Mouse (Mus musculus) urinary bladder, postnatal 14 days (tissue): ENCODE data around the gene Trex2.
A peak's percentile ranks its signal among the peaks of the same experiment; 100 is the strongest.

Experiments used
- DNase-seq: peaks from one replicate; pipeline ENCODE4 v3.0.0; 2021; ENCODE audit warnings: low spot score

Gene Trex2

GRCm38 (mm10) chrX:73435252-73435651, at the start of gene Trex2:
Gene Trex2, minus strand, starts transcription at chrX:73435344.
- peak; percentile 46 for DNase-seq

GRCm38 (mm10) chrX:73484870-73485269, 49.7 kb upstream of the Trex2 start:
- DNase-seq, result no peak

GRCm38 (mm10) chrX:73484076-73484475, 48.9 kb upstream of the Trex2 start:
- no peak for DNase-seq

- peak; percentile 34 for DNase-seq
Observed at GRCm38 (mm10) chrX:73483484-73483810, 48.3 kb upstream of the Trex2 start, which contains the start of gene Bgn. Gene Bgn, plus strand, starts transcription at chrX:73483602.

GRCm38 (mm10) chrX:73482643-73483483, 47.7 kb upstream of the Trex2 start:
- no peak for DNase-seq

GRCm38 (mm10) chrX:73480334-73480733, 45.2 kb upstream of the Trex2 start:
- DNase-seq, result no peak

GRCm38 (mm10) chrX:73479656-73480055, 44.5 kb upstream of the Trex2 start:
- no peak for DNase-seq

- no peak for DNase-seq
Observed at GRCm38 (mm10) chrX:73477500-73477899, 42.4 kb upstream of the Trex2 start.

- peak; percentile 43 for DNase-seq
Observed at GRCm38 (mm10) chrX:73476621-73477020, 41.5 kb upstream of the Trex2 start.

GRCm38 (mm10) chrX:73475658-73476256, 40.6 kb upstream of the Trex2 start:
- DNase-seq, result no peak

- no peak for DNase-seq
Observed at GRCm38 (mm10) chrX:73474340-73475165, 39.4 kb upstream of the Trex2 start.

GRCm38 (mm10) chrX:73471764-73472163, 36.6 kb upstream of the Trex2 start:
- DNase-seq, result no peak

- no peak for DNase-seq
Observed at GRCm38 (mm10) chrX:73468752-73469151, 33.6 kb upstream of the Trex2 start.

- no peak for DNase-seq
Observed at GRCm38 (mm10) chrX:73468330-73468729, 33.2 kb upstream of the Trex2 start.

GRCm38 (mm10) chrX:73467446-73468241, 32.5 kb upstream of the Trex2 start:
- peak; percentile 38 for DNase-seq

GRCm38 (mm10) chrX:73465483-73466186, 30.5 kb upstream of the Trex2 start:
- DNase-seq, result peak; percentile 59

GRCm38 (mm10) chrX:73460792-73461191, 25.6 kb upstream of the Trex2 start:
- DNase-seq, result no peak

- peak; percentile 90 for DNase-seq
Observed at GRCm38 (mm10) chrX:73458877-73459392, 23.8 kb upstream of the Trex2 start, which contains the start of gene Haus7. Gene Haus7, minus strand, starts transcription at chrX:73459044.

- peak; percentile 60 for DNase-seq
Observed at GRCm38 (mm10) chrX:73451949-73452348, 16.8 kb upstream of the Trex2 start.

- DNase-seq, result no peak
Observed at GRCm38 (mm10) chrX:73441428-73441827, 6.3 kb upstream of the Trex2 start.

- peak; percentile 37 for DNase-seq
Observed at GRCm38 (mm10) chrX:73432850-73433249, 2.3 kb downstream of the Trex2 start.
